Mouse (Mus musculus): ENCODE measurements around the gene Elf2.

The Elf2 gene

GRCm38 (mm10) chr3:51252689-51253402 lies 87.6 kb downstream of the Elf2 start:
- no peak for DNase-seq (ENCODE audit: low read depth, low spot score)
- Histone ChIP-seq H3K36me3 (ENCODE audit: control insufficient read depth, insufficient read depth, low read length, poor library complexity, severe bottlenecking) (peaks cover 12% of the 10 kb centered on the region), H3K27me3 (ENCODE audit: control insufficient read depth, insufficient read depth, low read length, poor library complexity, severe bottlenecking) (no peaks in the 10 kb centered on the region)

- Histone ChIP-seq H3K36me3 (ENCODE audit: control insufficient read depth, insufficient read depth, low read length, poor library complexity, severe bottlenecking) (peaks cover 10% of the 10 kb centered on the region), H3K27me3 (ENCODE audit: control insufficient read depth, insufficient read depth, low read length, poor library complexity, severe bottlenecking) (no peaks in the 10 kb centered on the region)
- DNase-seq (ENCODE audit: low read depth, low spot score) = no peak
These were observed 88.2 kb downstream of the Elf2 start for GRCm38 (mm10) chr3:51252223-51252622.

GRCm38 (mm10) chr3:51251057-51251456 lies 89.4 kb downstream of the Elf2 start:
- H3K27me3 ChIP-seq (ENCODE audit: control insufficient read depth, insufficient read depth, low read length, poor library complexity, severe bottlenecking) = no peaks in the 10 kb centered on the region
- DNase-seq (ENCODE audit: low read depth, low spot score) = no peak
- H3K36me3 ChIP-seq (ENCODE audit: control insufficient read depth, insufficient read depth, low read length, poor library complexity, severe bottlenecking) = peaks cover 6% of the 10 kb centered on the region

GRCm38 (mm10) chr3:51249866-51250265 lies 90.6 kb downstream of the Elf2 start:
- peaks cover 6% of the 10 kb centered on the region for H3K36me3 ChIP-seq (ENCODE audit: control insufficient read depth, insufficient read depth, low read length, poor library complexity, severe bottlenecking)
- DNase-seq (ENCODE audit: low read depth, low spot score) = no peak
- no peaks in the 10 kb centered on the region for H3K27me3 ChIP-seq (ENCODE audit: control insufficient read depth, insufficient read depth, low read length, poor library complexity, severe bottlenecking)

GRCm38 (mm10) chr3:51249460-51249859 lies 91.0 kb downstream of the Elf2 start:
- no peak for DNase-seq (ENCODE audit: low read depth, low spot score)

GRCm38 (mm10) chr3:51248600-51248999 lies 91.9 kb downstream of the Elf2 start:
- Histone ChIP-seq H3K36me3 (ENCODE audit: control insufficient read depth, insufficient read depth, low read length, poor library complexity, severe bottlenecking) (peaks cover 5% of the 10 kb centered on the region), H3K27me3 (ENCODE audit: control insufficient read depth, insufficient read depth, low read length, poor library complexity, severe bottlenecking) (no peaks in the 10 kb centered on the region)
- DNase-seq (ENCODE audit: low read depth, low spot score) = no peak

More at GRCm38 (mm10) chr3:51249460-51249859, 91.0 kb downstream of the Elf2 start:
- Histone ChIP-seq H3K36me3 (ENCODE audit: control insufficient read depth, insufficient read depth, low read length, poor library complexity, severe bottlenecking) (peaks cover 6% of the 10 kb centered on the region), H3K27me3 (ENCODE audit: control insufficient read depth, insufficient read depth, low read length, poor library complexity, severe bottlenecking) (no peaks in the 10 kb centered on the region)

GRCm38 (mm10) chr3:51247704-51248103 lies 92.8 kb downstream of the Elf2 start:
- Histone ChIP-seq H3K27me3 (ENCODE audit: control insufficient read depth, insufficient read depth, low read length, poor library complexity, severe bottlenecking) (no peaks in the 10 kb centered on the region), H3K36me3 (ENCODE audit: control insufficient read depth, insufficient read depth, low read length, poor library complexity, severe bottlenecking) (no peaks in the 10 kb centered on the region)
- no peak for DNase-seq (ENCODE audit: low read depth, low spot score)

GRCm38 (mm10) chr3:51239541-51239940 lies 100.9 kb downstream of the Elf2 start:
- Histone ChIP-seq H3K36me3 (ENCODE audit: control insufficient read depth, insufficient read depth, low read length, poor library complexity, severe bottlenecking) (no peaks in the 10 kb centered on the region), H3K27me3 (ENCODE audit: control insufficient read depth, insufficient read depth, low read length, poor library complexity, severe bottlenecking) (no peaks in the 10 kb centered on the region)
- DNase-seq (ENCODE audit: low read depth, low spot score) = no peak

GRCm38 (mm10) chr3:51238515-51238914 lies 101.9 kb downstream of the Elf2 start:
- no peaks in the 10 kb centered on the region for H3K27me3 ChIP-seq (ENCODE audit: control insufficient read depth, insufficient read depth, low read length, poor library complexity, severe bottlenecking)
- H3K36me3 ChIP-seq (ENCODE audit: control insufficient read depth, insufficient read depth, low read length, poor library complexity, severe bottlenecking) = no peaks in the 10 kb centered on the region
- DNase-seq (ENCODE audit: low read depth, low spot score) = no peak

- no peak for DNase-seq (ENCODE audit: low read depth, low spot score)
- no peaks in the 10 kb centered on the region for H3K27me3 ChIP-seq (ENCODE audit: control insufficient read depth, insufficient read depth, low read length, poor library complexity, severe bottlenecking)
These were observed 105.8 kb downstream of the Elf2 start for GRCm38 (mm10) chr3:51234752-51235055.

GRCm38 (mm10) chr3:51233918-51234751 lies 106.3 kb downstream of the Elf2 start:
- no peaks in the 10 kb centered on the region for H3K36me3 ChIP-seq (ENCODE audit: control insufficient read depth, insufficient read depth, low read length, poor library complexity, severe bottlenecking)
- no peaks in the 10 kb centered on the region for H3K27me3 ChIP-seq (ENCODE audit: control insufficient read depth, insufficient read depth, low read length, poor library complexity, severe bottlenecking)
- peak; percentile 91 for DNase-seq (ENCODE audit: low read depth, low spot score)

More at GRCm38 (mm10) chr3:51234752-51235055, 105.8 kb downstream of the Elf2 start:
- H3K36me3 ChIP-seq (ENCODE audit: control insufficient read depth, insufficient read depth, low read length, poor library complexity, severe bottlenecking) = no peaks in the 10 kb centered on the region

- no peaks in the 10 kb centered on the region for H3K27me3 ChIP-seq (ENCODE audit: control insufficient read depth, insufficient read depth, low read length, poor library complexity, severe bottlenecking)
- DNase-seq (ENCODE audit: low read depth, low spot score) = no peak
These were observed 107.0 kb downstream of the Elf2 start for GRCm38 (mm10) chr3:51233474-51233873.

GRCm38 (mm10) chr3:51232205-51232910 lies 108.1 kb downstream of the Elf2 start:
- no peak for DNase-seq (ENCODE audit: low read depth, low spot score)
- Histone ChIP-seq H3K27me3 (ENCODE audit: control insufficient read depth, insufficient read depth, low read length, poor library complexity, severe bottlenecking) (no peaks in the 10 kb centered on the region), H3K36me3 (ENCODE audit: control insufficient read depth, insufficient read depth, low read length, poor library complexity, severe bottlenecking) (no peaks in the 10 kb centered on the region)

More at GRCm38 (mm10) chr3:51233474-51233873, 107.0 kb downstream of the Elf2 start:
- no peaks in the 10 kb centered on the region for H3K36me3 ChIP-seq (ENCODE audit: control insufficient read depth, insufficient read depth, low read length, poor library complexity, severe bottlenecking)

GRCm38 (mm10) chr3:51231499-51231898 lies 109.0 kb downstream of the Elf2 start:
- no peaks in the 10 kb centered on the region for H3K36me3 ChIP-seq (ENCODE audit: control insufficient read depth, insufficient read depth, low read length, poor library complexity, severe bottlenecking)
- no peaks in the 10 kb centered on the region for H3K27me3 ChIP-seq (ENCODE audit: control insufficient read depth, insufficient read depth, low read length, poor library complexity, severe bottlenecking)
- DNase-seq (ENCODE audit: low read depth, low spot score) = no peak

- Histone ChIP-seq H3K36me3 (ENCODE audit: control insufficient read depth, insufficient read depth, low read length, poor library complexity, severe bottlenecking) (no peaks in the 10 kb centered on the region), H3K27me3 (ENCODE audit: control insufficient read depth, insufficient read depth, low read length, poor library complexity, severe bottlenecking) (no peaks in the 10 kb centered on the region)
- no peak for DNase-seq (ENCODE audit: low read depth, low spot score)
These were observed 109.6 kb downstream of the Elf2 start for GRCm38 (mm10) chr3:51230886-51231285.

All from splenic B cell, adult 2 months (primary cell).